Mouse (Mus musculus) lung, postnatal 0 days (tissue): Measurements from ENCODE around the gene Bag3.

Source experiments
- CTCF ChIP-seq: IDR thresholded peaks from 2 replicates; pipeline ENCODE4 v1.5.1; 2016; ENCODE audit warnings: antibody characterized with exemption, mild to moderate bottlenecking
- EP300 ChIP-seq: IDR thresholded peaks from 2 replicates; pipeline ENCODE4 v1.6.1; 2016; ENCODE audit warnings: antibody characterized with exemption, mild to moderate bottlenecking, control low read depth

GRCm38 (mm10) chr7:128529126-128529525 is 5.7 kb downstream of the Bag3 start:
- TF ChIP-seq CTCF (no peak), EP300 (no peak)
